Mouse (Mus musculus): ENCODE data around the gene Prc1. TPM values are rescaled to one million over a fixed set of nuclear protein-coding genes. Genes with fewer than 3 reads are reported as not detected.

Gene Prc1
- polyA plus RNA-seq, 1 experiment: 258 TPM

DNA sequence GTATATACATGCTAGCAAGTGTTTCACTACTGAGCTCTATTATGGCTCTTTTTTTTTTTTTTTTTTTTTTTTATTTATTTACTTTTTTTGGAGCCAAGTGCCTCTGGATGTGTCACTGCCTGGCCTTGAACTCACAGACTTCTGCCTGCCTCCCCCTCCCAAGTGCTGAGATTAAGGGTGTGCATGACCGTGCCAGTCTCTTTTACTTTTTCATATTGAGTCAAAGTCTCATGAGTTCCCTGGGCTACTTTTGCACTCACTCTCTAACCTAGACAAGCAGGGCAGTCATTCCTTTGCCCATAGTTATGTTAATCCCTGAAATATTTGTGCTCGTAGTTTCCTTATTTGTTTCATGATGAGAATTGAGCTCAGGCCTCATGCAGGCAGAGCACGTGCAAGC lies 12.6 kb upstream of the Prc1 start:
- no peaks in the 10 kb centered on the region for H3K9me3 ChIP-seq (replicated peaks; ENCODE audit: control insufficient read depth, insufficient read depth, low read length, poor library complexity, severe bottlenecking)
- no peak overlapping the region for H3K9ac ChIP-seq (ENCODE audit: low read depth, poor library complexity, severe bottlenecking)
- H3K4me1 ChIP-seq (ENCODE audit: control insufficient read depth, insufficient read depth, low read length): no peaks in the 10 kb centered on the region
- no peaks in the 10 kb centered on the region for H3K27me3 ChIP-seq (ENCODE audit: control insufficient read depth, insufficient read depth, low read length, poor library complexity, severe bottlenecking)
- H3K4me3 ChIP-seq (ENCODE audit: low read depth, low read length): no peak overlapping the region
- no peak overlapping the region for H3K27ac ChIP-seq (ENCODE audit: insufficient read depth, low read length)
- TF ChIP-seq POLR2A (IDR thresholded peaks at IDR 0.05; ENCODE audit: insufficient read depth, low read length): no peak
- no peak for TF ChIP-seq EP300 (IDR thresholded peaks at IDR 0.05; ENCODE audit: insufficient read depth, low read depth, low read length)
- no peak for TF ChIP-seq CTCF (IDR thresholded peaks at IDR 0.05; ENCODE audit: low read depth, low read length)
- H3K36me3 ChIP-seq (ENCODE audit: control insufficient read depth, insufficient read depth, low read length, poor library complexity, severe bottlenecking): peaks cover 20% of the 10 kb centered on the region

GRCm38 (mm10) chr7:80283226-80283918 lies 10.9 kb upstream of the Prc1 start:
- H3K4me1 ChIP-seq (ENCODE audit: control insufficient read depth, insufficient read depth, low read length): no peaks in the 10 kb centered on the region
- H3K36me3 ChIP-seq (ENCODE audit: control insufficient read depth, insufficient read depth, low read length, poor library complexity, severe bottlenecking): peaks cover 24% of the 10 kb centered on the region
- no peak overlapping the region for H3K4me3 ChIP-seq (ENCODE audit: low read depth, low read length)
- H3K27me3 ChIP-seq (ENCODE audit: control insufficient read depth, insufficient read depth, low read length, poor library complexity, severe bottlenecking): no peaks in the 10 kb centered on the region
- no peak overlapping the region for H3K27ac ChIP-seq (ENCODE audit: insufficient read depth, low read length)
- no peaks in the 10 kb centered on the region for H3K9me3 ChIP-seq (replicated peaks; ENCODE audit: control insufficient read depth, insufficient read depth, low read length, poor library complexity, severe bottlenecking)
- H3K9ac ChIP-seq (ENCODE audit: low read depth, poor library complexity, severe bottlenecking): no peak overlapping the region
- TF ChIP-seq EP300 (IDR thresholded peaks at IDR 0.05; ENCODE audit: insufficient read depth, low read depth, low read length): no peak
- TF ChIP-seq POLR2A (IDR thresholded peaks at IDR 0.05; ENCODE audit: insufficient read depth, low read length): no peak
- no peak for TF ChIP-seq CTCF (IDR thresholded peaks at IDR 0.05; ENCODE audit: low read depth, low read length)

- Histone ChIP-seq H3K27me3 (ENCODE audit: control insufficient read depth, insufficient read depth, low read length, poor library complexity, severe bottlenecking) (no peaks in the 10 kb centered on the region), H3K27ac (ENCODE audit: insufficient read depth, low read length) (no peak overlapping the region), H3K4me3 (ENCODE audit: low read depth, low read length) (no peak overlapping the region), H3K36me3 (ENCODE audit: control insufficient read depth, insufficient read depth, low read length, poor library complexity, severe bottlenecking) (peaks cover 24% of the 10 kb centered on the region), H3K4me1 (ENCODE audit: control insufficient read depth, insufficient read depth, low read length) (no peaks in the 10 kb centered on the region), H3K9ac (ENCODE audit: low read depth, poor library complexity, severe bottlenecking) (no peak overlapping the region), H3K9me3 (replicated peaks; ENCODE audit: control insufficient read depth, insufficient read depth, low read length, poor library complexity, severe bottlenecking) (no peaks in the 10 kb centered on the region)
- no peak for TF ChIP-seq POLR2A (IDR thresholded peaks at IDR 0.05; ENCODE audit: insufficient read depth, low read length)
- TF ChIP-seq CTCF (IDR thresholded peaks at IDR 0.05; ENCODE audit: low read depth, low read length): no peak
- TF ChIP-seq EP300 (IDR thresholded peaks at IDR 0.05; ENCODE audit: insufficient read depth, low read depth, low read length): no peak
Measured at GRCm38 (mm10) chr7:80284391-80284790, 9.9 kb upstream of the Prc1 start.

- Histone ChIP-seq H3K9ac (ENCODE audit: low read depth, poor library complexity, severe bottlenecking) (no peak overlapping the region), H3K4me1 (ENCODE audit: control insufficient read depth, insufficient read depth, low read length) (no peaks in the 10 kb centered on the region), H3K27ac (ENCODE audit: insufficient read depth, low read length) (no peak overlapping the region), H3K4me3 (ENCODE audit: low read depth, low read length) (no peak overlapping the region), H3K27me3 (ENCODE audit: control insufficient read depth, insufficient read depth, low read length, poor library complexity, severe bottlenecking) (no peaks in the 10 kb centered on the region), H3K9me3 (replicated peaks; ENCODE audit: control insufficient read depth, insufficient read depth, low read length, poor library complexity, severe bottlenecking) (no peaks in the 10 kb centered on the region), H3K36me3 (ENCODE audit: control insufficient read depth, insufficient read depth, low read length, poor library complexity, severe bottlenecking) (peaks cover 24% of the 10 kb centered on the region)
- TF ChIP-seq EP300 (IDR thresholded peaks at IDR 0.05; ENCODE audit: insufficient read depth, low read depth, low read length) (no peak), POLR2A (IDR thresholded peaks at IDR 0.05; ENCODE audit: insufficient read depth, low read length) (no peak), CTCF (IDR thresholded peaks at IDR 0.05; ENCODE audit: low read depth, low read length) (no peak)
Measured at GRCm38 (mm10) chr7:80285725-80286124, 8.5 kb upstream of the Prc1 start.

GRCm38 (mm10) chr7:80287736-80288135 lies 6.5 kb upstream of the Prc1 start:
- Histone ChIP-seq H3K27me3 (ENCODE audit: control insufficient read depth, insufficient read depth, low read length, poor library complexity, severe bottlenecking) (no peaks in the 10 kb centered on the region), H3K4me3 (ENCODE audit: low read depth, low read length) (no peak overlapping the region), H3K36me3 (ENCODE audit: control insufficient read depth, insufficient read depth, low read length, poor library complexity, severe bottlenecking) (peaks cover 24% of the 10 kb centered on the region), H3K27ac (ENCODE audit: insufficient read depth, low read length) (no peak overlapping the region), H3K9ac (ENCODE audit: low read depth, poor library complexity, severe bottlenecking) (no peak overlapping the region), H3K4me1 (ENCODE audit: control insufficient read depth, insufficient read depth, low read length) (no peaks in the 10 kb centered on the region), H3K9me3 (replicated peaks; ENCODE audit: control insufficient read depth, insufficient read depth, low read length, poor library complexity, severe bottlenecking) (no peaks in the 10 kb centered on the region)
- TF ChIP-seq CTCF (IDR thresholded peaks at IDR 0.05; ENCODE audit: low read depth, low read length) (no peak), POLR2A (IDR thresholded peaks at IDR 0.05; ENCODE audit: insufficient read depth, low read length) (no peak)

DNA sequence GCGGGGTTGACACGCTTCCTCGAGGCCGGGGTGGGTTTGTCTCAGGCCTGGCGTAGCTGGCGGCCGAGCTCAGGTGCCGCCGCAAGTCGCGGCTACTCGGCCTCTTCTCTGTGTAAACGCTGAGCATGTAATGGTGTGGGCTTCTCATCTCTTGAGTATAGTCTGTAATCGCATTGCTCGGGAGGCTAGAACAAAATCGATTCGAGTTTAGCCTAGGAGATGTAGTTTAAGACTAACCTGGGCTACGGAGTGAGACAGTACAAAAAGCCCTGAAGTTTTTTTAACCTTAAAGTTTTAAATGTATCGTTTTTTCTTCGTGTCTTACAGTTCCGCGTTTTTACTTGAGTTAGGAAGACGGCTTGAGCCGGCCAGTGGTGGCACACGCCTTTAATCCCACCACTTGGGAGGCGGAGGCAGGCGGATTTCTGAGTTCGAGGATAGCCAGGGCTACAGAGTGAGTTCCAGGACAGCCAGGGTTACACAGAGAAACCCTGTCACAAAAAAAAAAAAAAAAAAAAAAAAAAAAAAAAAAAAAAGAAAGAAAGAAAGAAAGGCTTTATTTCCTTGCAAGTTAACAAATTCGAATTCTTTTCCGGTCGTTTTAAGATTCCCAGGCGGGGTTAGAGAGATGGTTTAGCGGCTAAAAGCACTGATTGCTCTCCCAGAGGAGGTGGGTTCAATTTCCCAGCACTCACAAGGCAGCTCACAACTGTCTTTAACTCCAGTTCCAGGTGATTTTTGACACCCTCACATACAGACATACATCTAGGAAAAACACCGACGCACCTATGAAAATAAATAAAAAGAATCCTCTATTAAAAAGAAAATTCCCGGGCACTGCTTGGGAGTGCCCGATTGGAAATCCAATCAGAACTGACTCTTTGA lies 756 bp downstream of the Prc1 start:
- peaks cover 17% of the 10 kb centered on the region for H3K36me3 ChIP-seq (ENCODE audit: control insufficient read depth, insufficient read depth, low read length, poor library complexity, severe bottlenecking)
- H3K4me1 ChIP-seq (ENCODE audit: control insufficient read depth, insufficient read depth, low read length): no peaks in the 10 kb centered on the region
- H3K27me3 ChIP-seq (ENCODE audit: control insufficient read depth, insufficient read depth, low read length, poor library complexity, severe bottlenecking): no peaks in the 10 kb centered on the region
- TF ChIP-seq CTCF (IDR thresholded peaks at IDR 0.05; ENCODE audit: low read depth, low read length): no peak
- TF ChIP-seq EP300 (IDR thresholded peaks at IDR 0.05; ENCODE audit: insufficient read depth, low read depth, low read length): no peak
- no peak for TF ChIP-seq POLR2A (IDR thresholded peaks at IDR 0.05; ENCODE audit: insufficient read depth, low read length)
- H3K9me3 ChIP-seq (replicated peaks; ENCODE audit: control insufficient read depth, insufficient read depth, low read length, poor library complexity, severe bottlenecking): no peaks in the 10 kb centered on the region
- H3K4me3 ChIP-seq (ENCODE audit: low read depth, low read length): peak overlapping the region; percentile 97
- H3K9ac ChIP-seq (ENCODE audit: low read depth, poor library complexity, severe bottlenecking): peak overlapping the region; percentile 99
- peak overlapping the region; percentile 58; the same call in 1 of the 2 replicates for H3K27ac ChIP-seq (ENCODE audit: insufficient read depth, low read length)
